Mouse (Mus musculus) forebrain, embryonic 11.5 days (tissue): Measurements from ENCODE around the gene Gm49358. TPM values are rescaled to one million over a fixed set of nuclear protein-coding genes. Genes with fewer than 3 reads are reported as not detected.

Experiments
- ATAC-seq: fragments of 200-750 bp; cut with Nextera tagmentation; replicated peaks from 2 replicates; pipeline ENCODE4 v1.8.0; 2017; ENCODE audit warnings: moderate TSS enrichment; ENCODE audit not compliant: low FRiP score
- DNase-seq: peaks from one replicate; pipeline ENCODE4 v3.0.0-alpha.2; 2017; ENCODE audit warnings: low spot score
- H3K27ac ChIP-seq: fragments of 300-500 bp; sonication (generic); 2 replicates; pipeline ENCODE4 v1.5.1; 2014; ENCODE audit warnings: low read depth, low read length
- H3K27me3 ChIP-seq: fragments of 300-500 bp; sonication (generic); 2 replicates; pipeline ENCODE4 v1.6.1; 2014; ENCODE audit warnings: mild to moderate bottlenecking, low read length, mixed read lengths; ENCODE audit not compliant: control insufficient read depth, insufficient read depth
- H3K36me3 ChIP-seq: fragments of 300-500 bp; sonication (generic); 2 replicates; pipeline ENCODE4 v1.6.1; 2014; ENCODE audit warnings: mild to moderate bottlenecking, low read length, moderate library complexity, mixed read lengths; ENCODE audit not compliant: control insufficient read depth, insufficient read depth
- H3K4me1 ChIP-seq: fragments of 300-500 bp; sonication (generic); replicated peaks from 2 replicates; pipeline ENCODE4 v1.6.1; 2014; ENCODE audit warnings: low read length, mixed read lengths; ENCODE audit not compliant: control insufficient read depth, insufficient read depth
- H3K4me2 ChIP-seq: fragments of 300-500 bp; sonication (generic); 2 replicates; pipeline ENCODE4 v1.6.1; 2014; ENCODE audit warnings: low read depth, mild to moderate bottlenecking, low read length, moderate library complexity, mixed read lengths; ENCODE audit not compliant: severe bottlenecking
- H3K4me3 ChIP-seq: fragments of 300-500 bp; sonication (generic); 2 replicates; pipeline ENCODE4 v1.5.1; 2014; ENCODE audit warnings: low read depth, low read length
- H3K9ac ChIP-seq: fragments of 300-500 bp; sonication (generic); 2 replicates; pipeline ENCODE4 v1.6.1; 2014; ENCODE audit warnings: low read length
- H3K9me3 ChIP-seq: fragments of 300-500 bp; sonication (generic); 2 replicates; pipeline ENCODE4 v1.6.1; 2016; ENCODE audit warnings: low read length, mixed read lengths; ENCODE audit not compliant: control insufficient read depth
- WGBS: fragments of 180-500 bp; shearing (Covaris S2); extraction: QIAGEN DNeasy Blood & Tissue Kit; methylation state at CpG from one replicate; pipeline ENCODE4 v1.1.7; 2014; 5-methylcytosine and 5-hydroxymethylcytosine counted together
- polyA plus RNA-seq: library from polyadenylated mRNA; unstranded; fragments of >200 nt; fragmentation: Nextera tagmentation; extraction: Ambion mirVana; gene quantifications from 2 replicates; pipeline ENCODE4 v1.2.1, GENCODE M21; 2014

Gm49358 gene
- polyA plus RNA-seq, 1 experiment from 2014 or later = not detected

- no peaks in the 10 kb centered on the region for H3K9me3 ChIP-seq
- no peak overlapping the region for H3K4me3 ChIP-seq
- no peak overlapping the region for H3K9ac ChIP-seq
- DNase-seq (no peak), ATAC-seq (no peak)
- H3K27me3 ChIP-seq = no peaks in the 10 kb centered on the region
- WGBS = 85% methylated on average over 6 of the region's 6 CpGs
- H3K4me1 ChIP-seq = no peaks in the 10 kb centered on the region
- no peak overlapping the region for H3K27ac ChIP-seq
- no peaks in the 10 kb centered on the region for H3K36me3 ChIP-seq
- H3K4me2 ChIP-seq = no peak overlapping the region
These were observed 7.8 kb upstream of the Gm49358 start for GRCm38 (mm10) chr10:86755816-86756502.

DNA sequence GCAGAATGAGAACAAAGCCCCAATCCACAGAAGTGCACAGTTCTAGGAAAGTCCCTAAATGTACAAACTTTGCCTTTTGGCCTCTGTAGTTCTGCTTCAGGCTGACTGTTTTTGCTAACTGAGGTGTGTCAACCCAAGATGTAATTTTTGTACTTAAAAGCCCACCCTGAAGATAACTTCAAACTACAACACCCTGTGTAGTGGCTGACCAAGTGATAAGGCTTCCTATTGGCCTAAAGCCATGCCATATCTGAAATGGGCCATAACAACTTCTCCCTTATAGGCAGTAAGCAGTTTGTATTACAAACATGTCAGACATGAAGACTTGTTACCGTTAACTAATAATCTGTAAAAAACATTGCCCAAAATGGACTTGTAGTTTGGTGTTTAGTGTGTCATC lies 6.0 kb upstream of the Gm49358 start:
- no peak overlapping the region for H3K4me2 ChIP-seq
- H3K27me3 ChIP-seq = no peaks in the 10 kb centered on the region
- no peaks in the 10 kb centered on the region for H3K4me1 ChIP-seq
- no peaks in the 10 kb centered on the region for H3K9me3 ChIP-seq
- H3K27ac ChIP-seq = no peak overlapping the region
- no peak overlapping the region for H3K4me3 ChIP-seq
- DNase-seq (no peak), ATAC-seq (no peak)
- no peaks in the 10 kb centered on the region for H3K36me3 ChIP-seq
- H3K9ac ChIP-seq = no peak overlapping the region
- 94% methylated on average over 1 of the region's 1 CpGs for WGBS

DNA sequence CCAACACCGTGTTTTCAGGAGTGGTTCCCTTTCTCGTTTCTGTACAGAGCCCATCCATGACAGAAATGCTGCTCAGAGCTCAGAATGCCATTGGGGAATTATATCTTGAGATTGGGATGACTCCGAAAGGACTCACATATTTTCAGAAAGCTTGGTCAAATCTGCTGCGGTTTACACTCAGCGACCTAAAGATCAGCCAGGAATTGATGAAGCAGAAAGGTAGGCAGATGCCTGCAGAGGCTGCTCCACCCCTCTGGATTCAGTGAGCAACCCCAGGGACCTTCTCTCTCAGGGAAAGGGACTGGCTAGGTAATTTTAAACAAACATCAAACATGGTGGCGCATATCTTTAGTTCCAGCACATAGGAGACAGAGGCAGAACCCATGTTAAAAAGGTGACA lies 5.6 kb upstream of the Gm49358 start:
- no peak for ATAC-seq

DNA sequence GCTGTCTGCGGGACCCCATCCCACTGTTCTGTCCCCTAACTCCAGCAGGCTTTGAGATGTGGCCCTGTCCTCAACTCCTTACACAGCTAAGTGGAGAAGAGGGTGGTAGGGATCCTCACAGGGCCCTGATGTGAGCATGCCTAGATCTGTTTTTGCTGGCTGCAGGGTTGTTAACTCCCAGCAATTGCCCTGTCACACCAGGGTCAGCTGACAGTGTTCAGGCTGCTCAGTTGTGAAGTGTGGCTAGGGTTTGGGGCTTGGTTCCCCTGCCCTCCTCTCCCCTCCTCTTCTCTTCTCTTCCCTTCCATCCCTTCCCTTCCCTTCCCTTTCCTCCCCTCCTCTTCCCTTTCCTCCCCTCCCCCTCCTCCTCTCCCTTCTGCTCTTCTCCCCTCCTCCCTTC lies 2.5 kb upstream of the Gm49358 start:
- no peak for DNase-seq
- 72% methylated on average over 1 of the region's 1 CpGs for WGBS

More for the DNA sequence above, 5.6 kb upstream of the Gm49358 start:
- Histone ChIP-seq H3K36me3 (no peaks in the 10 kb centered on the region), H3K4me1 (no peaks in the 10 kb centered on the region), H3K9me3 (no peaks in the 10 kb centered on the region), H3K27me3 (no peaks in the 10 kb centered on the region), H3K4me3 (no peak overlapping the region), H3K9ac (no peak overlapping the region), H3K4me2 (no peak overlapping the region), H3K27ac (no peak overlapping the region)
- DNase-seq = no peak
- 89% methylated on average over 6 of the region's 6 CpGs for WGBS

DNA sequence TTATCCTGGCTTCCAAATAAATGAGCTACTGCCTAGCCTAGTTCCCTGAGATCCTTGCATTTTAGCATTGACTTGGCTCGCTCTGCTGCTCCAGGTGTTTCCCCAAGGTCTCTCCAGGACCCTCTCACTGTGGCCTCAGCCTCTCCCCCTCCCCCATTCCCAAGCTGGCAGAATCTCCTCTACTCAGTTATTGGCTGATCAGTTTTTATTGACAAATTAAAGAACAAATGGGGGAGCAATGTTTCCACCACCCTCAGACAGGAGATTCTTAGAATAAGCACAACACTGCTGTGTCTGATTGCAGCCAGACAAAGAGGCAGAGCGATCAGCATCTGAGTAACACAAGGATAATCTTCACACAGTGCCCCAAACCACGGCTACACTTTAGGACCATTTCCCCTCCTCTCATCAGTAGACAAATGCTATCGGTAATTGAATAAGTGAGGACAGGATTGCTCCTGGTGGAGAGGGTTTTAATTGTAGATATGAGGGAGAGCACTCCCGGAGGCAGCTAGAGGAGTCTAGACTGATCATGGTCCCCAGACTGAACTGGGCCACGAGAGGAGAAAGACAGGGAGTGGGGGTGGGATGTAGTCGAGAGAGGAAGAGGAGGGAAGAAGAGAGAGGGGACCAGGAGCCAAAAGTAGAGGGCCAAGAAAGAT lies 1.9 kb upstream of the Gm49358 start:
- ATAC-seq = no peak
- H3K4me2 ChIP-seq = no peak overlapping the region
- no peak overlapping the region for H3K9ac ChIP-seq
- WGBS = 51% methylated on average over 7 of the region's 7 CpGs
- no peaks in the 10 kb centered on the region for H3K27me3 ChIP-seq
- H3K36me3 ChIP-seq = no peaks in the 10 kb centered on the region
- no peak overlapping the region for H3K27ac ChIP-seq
- no peak for DNase-seq
- H3K4me1 ChIP-seq = no peaks in the 10 kb centered on the region
- no peaks in the 10 kb centered on the region for H3K9me3 ChIP-seq
- no peak overlapping the region for H3K4me3 ChIP-seq

More for the DNA sequence above, 2.5 kb upstream of the Gm49358 start:
- H3K4me3 ChIP-seq = no peak overlapping the region
- H3K36me3 ChIP-seq = no peaks in the 10 kb centered on the region
- H3K4me1 ChIP-seq = no peaks in the 10 kb centered on the region
- H3K4me2 ChIP-seq = no peak overlapping the region
- no peak overlapping the region for H3K27ac ChIP-seq
- no peaks in the 10 kb centered on the region for H3K27me3 ChIP-seq
- no peak for ATAC-seq
- no peaks in the 10 kb centered on the region for H3K9me3 ChIP-seq
- H3K9ac ChIP-seq = no peak overlapping the region

DNA sequence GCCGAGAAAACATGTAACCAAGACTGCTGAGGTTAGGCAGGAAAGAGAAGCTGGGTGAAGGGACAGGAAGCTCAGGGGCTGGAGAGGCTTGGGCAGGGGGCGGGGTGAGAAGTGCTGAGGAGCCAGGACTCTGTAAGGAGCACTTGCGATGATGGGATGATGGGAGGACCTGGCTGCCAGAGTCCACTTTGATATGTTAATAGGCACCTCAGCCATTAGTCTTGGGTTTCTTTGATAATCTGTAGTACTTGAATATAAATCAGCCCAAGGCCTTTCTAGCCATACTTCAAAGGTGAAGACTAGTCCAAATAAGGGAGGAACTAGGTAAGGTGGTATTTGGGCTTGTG lies 1.4 kb upstream of the Gm49358 start:
- Histone ChIP-seq H3K4me2 (no peak overlapping the region), H3K27me3 (no peaks in the 10 kb centered on the region), H3K9me3 (no peaks in the 10 kb centered on the region), H3K27ac (no peak overlapping the region), H3K36me3 (no peaks in the 10 kb centered on the region), H3K9ac (no peak overlapping the region), H3K4me1 (no peaks in the 10 kb centered on the region), H3K4me3 (no peak overlapping the region)
- no peak for ATAC-seq
- WGBS = 73% methylated on average over 3 of the region's 3 CpGs
- no peak for DNase-seq

- H3K4me2 ChIP-seq = no peak overlapping the region
- no peak overlapping the region for H3K27ac ChIP-seq
- H3K9me3 ChIP-seq = no peaks in the 10 kb centered on the region
- H3K4me3 ChIP-seq = no peak overlapping the region
- H3K27me3 ChIP-seq = no peaks in the 10 kb centered on the region
- DNase-seq (no peak), ATAC-seq (no peak)
- H3K9ac ChIP-seq = no peak overlapping the region
- H3K4me1 ChIP-seq = peaks cover 5% of the 10 kb centered on the region; the same call in 1 of the 2 replicates
- 89% methylated on average over 4 of the region's 4 CpGs for WGBS
- no peaks in the 10 kb centered on the region for H3K36me3 ChIP-seq
These were observed 1.7 kb downstream of the Gm49358 start for GRCm38 (mm10) chr10:86765344-86765966.

GRCm38 (mm10) chr10:86769216-86769615 lies 5.4 kb downstream of the Gm49358 start:
- 70% methylated on average over 5 of the region's 5 CpGs for WGBS
- H3K9me3 ChIP-seq = no peaks in the 10 kb centered on the region
- no peak for DNase-seq
- peaks cover 5% of the 10 kb centered on the region; the same call in 1 of the 2 replicates for H3K4me1 ChIP-seq
- H3K27me3 ChIP-seq = no peaks in the 10 kb centered on the region
- no peak overlapping the region for H3K4me3 ChIP-seq
- H3K4me2 ChIP-seq = no peak overlapping the region
- no peaks in the 10 kb centered on the region for H3K36me3 ChIP-seq
- H3K9ac ChIP-seq = no peak overlapping the region
- no peak overlapping the region for H3K27ac ChIP-seq
- no peak for ATAC-seq
